Mouse (Mus musculus): ENCODE data around the gene Kifc5b.

Kifc5b gene

DNA sequence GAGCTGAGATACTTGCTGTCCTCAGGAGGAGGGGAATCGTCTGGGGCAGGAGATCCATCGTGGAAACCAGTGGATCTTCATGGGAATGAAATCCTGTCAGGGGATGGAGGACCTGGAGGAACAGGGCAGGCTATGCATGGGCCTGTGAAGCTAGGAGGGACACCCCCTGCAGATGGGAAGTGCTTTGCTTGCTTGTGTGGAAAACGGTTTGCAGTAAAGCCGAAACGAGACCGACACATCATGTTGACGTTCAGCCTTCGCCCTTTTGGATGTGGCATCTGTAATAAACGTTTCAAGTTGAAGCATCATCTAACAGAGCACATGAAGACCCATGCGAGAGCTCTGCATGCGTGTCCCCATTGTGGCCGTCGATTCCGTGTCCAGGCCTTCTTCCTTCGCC, 57.7 kb downstream of the Kifc5b start:
- TF ChIP-seq GATA4 (IDR thresholded peaks at IDR 0.05; ENCODE audit: insufficient replicate concordance, low read length) = no peak

DNA sequence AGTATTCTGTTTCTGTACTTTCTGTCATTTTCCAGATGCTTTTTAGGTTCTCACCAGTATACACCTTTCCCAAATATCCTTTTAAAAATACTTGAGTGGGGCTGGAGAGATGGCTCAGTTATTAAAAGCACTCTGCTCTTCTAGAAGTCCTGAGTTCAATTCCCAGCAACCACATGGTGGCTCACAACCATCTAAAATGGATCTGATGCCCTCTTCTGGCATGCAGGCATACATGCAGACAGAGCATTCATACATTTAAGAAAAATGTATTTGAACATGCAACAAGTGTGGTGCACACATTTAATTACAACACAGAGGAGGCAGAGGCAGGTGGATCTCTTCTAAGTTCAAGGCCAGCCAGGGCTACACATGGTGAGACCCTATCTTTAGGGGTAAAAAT, 58.5 kb downstream of the Kifc5b start:
- no peak for TF ChIP-seq GATA4 (IDR thresholded peaks at IDR 0.05; ENCODE audit: insufficient replicate concordance, low read length)

DNA sequence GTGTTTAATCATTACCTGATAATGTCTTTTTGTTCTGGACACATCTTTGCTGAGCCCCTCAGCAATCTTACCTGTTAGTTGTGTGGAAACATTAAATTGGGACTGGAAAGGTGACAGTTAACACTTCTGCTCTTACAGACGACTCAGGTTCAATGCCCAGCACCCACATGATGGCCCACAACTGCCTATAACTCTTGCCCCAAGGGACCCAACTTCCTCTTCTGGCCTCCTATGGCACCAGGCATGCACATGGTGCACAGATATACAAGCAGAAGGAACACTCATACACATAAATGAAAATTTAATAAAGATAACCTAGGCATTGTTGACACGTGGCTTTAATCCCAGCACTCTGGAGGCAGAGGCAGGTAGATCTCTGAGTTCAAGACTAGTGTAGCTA, 62.5 kb downstream of the Kifc5b start:
- TF ChIP-seq GATA4 (IDR thresholded peaks at IDR 0.05; ENCODE audit: insufficient replicate concordance, low read length) = no peak

DNA sequence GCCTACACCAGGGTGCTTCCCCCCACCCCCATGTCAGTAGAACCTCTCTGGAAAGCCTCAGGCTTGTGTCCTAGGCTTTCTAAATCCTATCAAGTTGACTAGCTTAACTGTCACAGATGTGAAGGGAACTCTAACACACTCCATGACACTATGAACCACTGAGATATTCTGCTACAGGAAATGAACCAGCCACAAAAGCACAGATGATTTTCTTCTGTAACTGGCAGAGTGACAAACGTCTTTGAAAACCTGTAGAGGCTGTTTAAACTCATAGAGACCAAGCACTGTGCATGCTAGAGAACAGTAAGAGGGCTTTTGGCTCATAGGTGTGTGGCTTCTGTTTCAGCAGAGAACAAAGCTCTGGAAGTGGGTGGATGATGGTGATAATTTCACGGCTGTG, 64.2 kb downstream of the Kifc5b start:
- TF ChIP-seq GATA4 (IDR thresholded peaks at IDR 0.05; ENCODE audit: insufficient replicate concordance, low read length) = no peak
